Mouse (Mus musculus): Measurements from ENCODE around the gene Lpcat3.

DNA sequence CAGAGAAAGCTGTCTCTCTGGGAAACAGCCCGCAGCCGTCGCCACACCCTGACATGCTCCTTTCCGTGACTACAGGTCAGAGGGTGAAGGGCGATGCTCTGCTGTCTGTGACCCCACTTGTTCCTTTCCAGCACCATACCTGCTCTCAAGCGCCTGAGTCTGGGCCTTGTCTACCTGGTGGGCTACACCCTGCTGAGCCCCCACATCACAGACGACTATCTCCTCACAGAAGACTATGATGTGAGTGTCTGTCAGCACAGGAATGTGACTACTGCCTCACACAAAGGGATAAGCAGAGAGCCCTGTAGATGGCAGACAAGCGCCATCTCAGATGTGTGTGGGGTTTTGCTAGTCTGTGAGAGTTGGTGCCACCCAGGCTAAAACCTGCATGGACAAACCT is 38.5 kb downstream of the Lpcat3 start:
- no peak for TF ChIP-seq GATA1 (IDR thresholded peaks at IDR 0.05; ENCODE audit: borderline replicate concordance, low read length)
- TF ChIP-seq FLI1 (IDR thresholded peaks at IDR 0.05; ENCODE audit: low read length), result no peak
